Mouse (Mus musculus): ENCODE measurements around the gene Gmip.

DNA sequence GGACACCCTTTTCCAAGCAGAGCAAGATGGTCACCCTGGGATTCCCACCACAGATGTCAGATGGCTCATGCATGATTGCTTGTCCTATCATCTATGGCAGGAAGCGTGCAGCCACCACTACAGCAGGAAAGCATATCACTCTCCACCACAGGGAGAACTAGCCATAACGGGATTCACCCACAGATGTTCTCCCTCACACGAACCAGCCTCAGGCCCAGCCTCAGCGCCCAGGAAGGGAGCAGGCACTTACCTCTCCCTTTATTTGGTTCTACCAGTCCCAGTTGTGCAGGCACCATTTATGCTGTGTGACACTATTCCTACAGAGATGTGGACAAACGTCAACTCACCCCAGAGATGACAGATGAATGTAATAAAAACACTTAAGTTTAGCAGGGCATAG is 19.4 kb upstream of the Gmip start:
- TF ChIP-seq TAL1 (IDR thresholded peaks at IDR 0.05; ENCODE audit: low read length) (no peak), GATA1 (IDR thresholded peaks at IDR 0.05; ENCODE audit: low read length) (no peak)

Data from erythroblast, embryonic 14.5 days (primary cell).